Mouse (Mus musculus): ENCODE results near the gene Umps. TPM values are rescaled to one million over a fixed set of nuclear protein-coding genes. Genes with fewer than 3 reads are reported as not detected.
A peak's percentile ranks its signal among the peaks of the same experiment; 100 is the strongest.

Umps gene
- polyA plus RNA-seq, 1 experiment from 2014 or later, result 91.0 TPM

- Histone ChIP-seq H3K4me3 (ENCODE audit: low read depth, low read length) (no peak overlapping the region), H3K27me3 (ENCODE audit: control insufficient read depth, insufficient read depth, low read length) (no peaks in the 10 kb centered on the region), H3K4me1 (ENCODE audit: control insufficient read depth, insufficient read depth, low read length) (no peaks in the 10 kb centered on the region), H3K9ac (replicated peaks; ENCODE audit: low read length) (no peak overlapping the region), H3K27ac (replicated peaks; ENCODE audit: low read depth, low read length) (no peak overlapping the region), H3K9me3 (replicated peaks; ENCODE audit: control insufficient read depth, low read length) (no peaks in the 10 kb centered on the region), H3K36me3 (replicated peaks; ENCODE audit: control insufficient read depth, insufficient read depth, low read depth, low read length) (no peaks in the 10 kb centered on the region), H3K4me2 (ENCODE audit: low read depth, low read length) (no peak overlapping the region)
- ATAC-seq (replicated peaks; ENCODE audit: insufficient number of reproducible peaks, low FRiP score, low TSS enrichment, low read depth), result no peak
- WGBS, result 85% methylated on average over 7 of the region's 7 CpGs
- DNase-seq (ENCODE audit: low spot score), result no peak
Measured at GRCm38 (mm10) chr16:33986993-33987392, 20.2 kb upstream of the Umps start.

- H3K9ac ChIP-seq (replicated peaks; ENCODE audit: low read length), result no peak overlapping the region
- 77% methylated on average over 6 of the region's 6 CpGs for WGBS
- ATAC-seq (replicated peaks; ENCODE audit: insufficient number of reproducible peaks, low FRiP score, low TSS enrichment, low read depth), result no peak
- no peaks in the 10 kb centered on the region for H3K4me1 ChIP-seq (ENCODE audit: control insufficient read depth, insufficient read depth, low read length)
- H3K4me2 ChIP-seq (ENCODE audit: low read depth, low read length), result no peak overlapping the region
- no peak overlapping the region for H3K4me3 ChIP-seq (ENCODE audit: low read depth, low read length)
- no peaks in the 10 kb centered on the region for H3K36me3 ChIP-seq (replicated peaks; ENCODE audit: control insufficient read depth, insufficient read depth, low read depth, low read length)
- no peaks in the 10 kb centered on the region for H3K9me3 ChIP-seq (replicated peaks; ENCODE audit: control insufficient read depth, low read length)
- no peak for DNase-seq (ENCODE audit: low spot score)
- no peaks in the 10 kb centered on the region for H3K27me3 ChIP-seq (ENCODE audit: control insufficient read depth, insufficient read depth, low read length)
- H3K27ac ChIP-seq (replicated peaks; ENCODE audit: low read depth, low read length), result no peak overlapping the region
Measured at GRCm38 (mm10) chr16:33985372-33985771, 18.5 kb upstream of the Umps start.

GRCm38 (mm10) chr16:33983712-33984111 lies 16.9 kb upstream of the Umps start:
- Histone ChIP-seq H3K9me3 (replicated peaks; ENCODE audit: control insufficient read depth, low read length) (no peaks in the 10 kb centered on the region), H3K36me3 (replicated peaks; ENCODE audit: control insufficient read depth, insufficient read depth, low read depth, low read length) (no peaks in the 10 kb centered on the region), H3K27ac (replicated peaks; ENCODE audit: low read depth, low read length) (no peak overlapping the region), H3K4me3 (ENCODE audit: low read depth, low read length) (no peak overlapping the region), H3K9ac (replicated peaks; ENCODE audit: low read length) (no peak overlapping the region), H3K4me1 (ENCODE audit: control insufficient read depth, insufficient read depth, low read length) (no peaks in the 10 kb centered on the region), H3K4me2 (ENCODE audit: low read depth, low read length) (no peak overlapping the region), H3K27me3 (ENCODE audit: control insufficient read depth, insufficient read depth, low read length) (no peaks in the 10 kb centered on the region)
- WGBS, result 96% methylated on average over 6 of the region's 6 CpGs
- ATAC-seq (replicated peaks; ENCODE audit: insufficient number of reproducible peaks, low FRiP score, low TSS enrichment, low read depth) (no peak), DNase-seq (ENCODE audit: low spot score) (no peak)

- Histone ChIP-seq H3K27ac (replicated peaks; ENCODE audit: low read depth, low read length) (no peak overlapping the region), H3K4me1 (ENCODE audit: control insufficient read depth, insufficient read depth, low read length) (no peaks in the 10 kb centered on the region), H3K9me3 (replicated peaks; ENCODE audit: control insufficient read depth, low read length) (no peaks in the 10 kb centered on the region), H3K4me2 (ENCODE audit: low read depth, low read length) (no peak overlapping the region), H3K27me3 (ENCODE audit: control insufficient read depth, insufficient read depth, low read length) (no peaks in the 10 kb centered on the region), H3K36me3 (replicated peaks; ENCODE audit: control insufficient read depth, insufficient read depth, low read depth, low read length) (no peaks in the 10 kb centered on the region), H3K9ac (replicated peaks; ENCODE audit: low read length) (no peak overlapping the region), H3K4me3 (ENCODE audit: low read depth, low read length) (no peak overlapping the region)
- ATAC-seq (replicated peaks; ENCODE audit: insufficient number of reproducible peaks, low FRiP score, low TSS enrichment, low read depth), result no peak
- no peak for DNase-seq (ENCODE audit: low spot score)
- WGBS, result 59% methylated on average over 2 of the region's 2 CpGs
Measured at GRCm38 (mm10) chr16:33979855-33980254, 13.0 kb upstream of the Umps start.

GRCm38 (mm10) chr16:33967283-33967640 lies 424 bp upstream of the Umps start:
- H3K27me3 ChIP-seq (ENCODE audit: control insufficient read depth, insufficient read depth, low read length), result no peaks in the 10 kb centered on the region
- no peak overlapping the region for H3K27ac ChIP-seq (replicated peaks; ENCODE audit: low read depth, low read length)
- peak overlapping the region; percentile 52 for H3K4me2 ChIP-seq (ENCODE audit: low read depth, low read length)
- H3K9me3 ChIP-seq (replicated peaks; ENCODE audit: control insufficient read depth, low read length), result no peaks in the 10 kb centered on the region
- DNase-seq (ENCODE audit: low spot score), result no peak
- ATAC-seq (replicated peaks; ENCODE audit: insufficient number of reproducible peaks, low FRiP score, low TSS enrichment, low read depth), result no peak
- peak overlapping the region; percentile 4; the same call in 1 of the 2 replicates for H3K9ac ChIP-seq (replicated peaks; ENCODE audit: low read length)
- no peaks in the 10 kb centered on the region for H3K4me1 ChIP-seq (ENCODE audit: control insufficient read depth, insufficient read depth, low read length)
- H3K36me3 ChIP-seq (replicated peaks; ENCODE audit: control insufficient read depth, insufficient read depth, low read depth, low read length), result no peaks in the 10 kb centered on the region
- 73% methylated on average over 2 of the region's 2 CpGs for WGBS
- peak overlapping the region; percentile 72; the same call in 1 of the 2 replicates for H3K4me3 ChIP-seq (ENCODE audit: low read depth, low read length)

GRCm38 (mm10) chr16:33965878-33966537 lies 830 bp downstream of the Umps start:
- ATAC-seq (replicated peaks; ENCODE audit: insufficient number of reproducible peaks, low FRiP score, low TSS enrichment, low read depth), result no peak
- 14% methylated on average over 15 of the region's 15 CpGs for WGBS
- Histone ChIP-seq H3K4me3 (ENCODE audit: low read depth, low read length) (peak overlapping the region; percentile 72), H3K9me3 (replicated peaks; ENCODE audit: control insufficient read depth, low read length) (no peaks in the 10 kb centered on the region), H3K9ac (replicated peaks; ENCODE audit: low read length) (peak overlapping the region; percentile 83), H3K36me3 (replicated peaks; ENCODE audit: control insufficient read depth, insufficient read depth, low read depth, low read length) (peaks cover 6% of the 10 kb centered on the region), H3K4me2 (ENCODE audit: low read depth, low read length) (peak overlapping the region; percentile 52), H3K27ac (replicated peaks; ENCODE audit: low read depth, low read length) (0 out of 2 replicates have a peak overlapping the region, but pooled peaks have one; percentile 30), H3K4me1 (ENCODE audit: control insufficient read depth, insufficient read depth, low read length) (no peaks in the 10 kb centered on the region), H3K27me3 (ENCODE audit: control insufficient read depth, insufficient read depth, low read length) (no peaks in the 10 kb centered on the region)
- DNase-seq (ENCODE audit: low spot score), result peak; percentile 30

GRCm38 (mm10) chr16:33963509-33963908 lies 3.3 kb downstream of the Umps start:
- Histone ChIP-seq H3K27me3 (ENCODE audit: control insufficient read depth, insufficient read depth, low read length) (no peaks in the 10 kb centered on the region), H3K4me3 (ENCODE audit: low read depth, low read length) (no peak overlapping the region), H3K36me3 (replicated peaks; ENCODE audit: control insufficient read depth, insufficient read depth, low read depth, low read length) (peaks cover 6% of the 10 kb centered on the region), H3K4me2 (ENCODE audit: low read depth, low read length) (no peak overlapping the region), H3K27ac (replicated peaks; ENCODE audit: low read depth, low read length) (no peak overlapping the region), H3K4me1 (ENCODE audit: control insufficient read depth, insufficient read depth, low read length) (no peaks in the 10 kb centered on the region), H3K9ac (replicated peaks; ENCODE audit: low read length) (no peak overlapping the region), H3K9me3 (replicated peaks; ENCODE audit: control insufficient read depth, low read length) (no peaks in the 10 kb centered on the region)
- ATAC-seq (replicated peaks; ENCODE audit: insufficient number of reproducible peaks, low FRiP score, low TSS enrichment, low read depth) (no peak), DNase-seq (ENCODE audit: low spot score) (no peak)
- 89% methylated on average over 6 of the region's 6 CpGs for WGBS

GRCm38 (mm10) chr16:33954793-33955192 lies 12.0 kb downstream of the Umps start:
- H3K9ac ChIP-seq (replicated peaks; ENCODE audit: low read length), result no peak overlapping the region
- no peaks in the 10 kb centered on the region for H3K4me1 ChIP-seq (ENCODE audit: control insufficient read depth, insufficient read depth, low read length)
- H3K4me3 ChIP-seq (ENCODE audit: low read depth, low read length), result no peak overlapping the region
- H3K27ac ChIP-seq (replicated peaks; ENCODE audit: low read depth, low read length), result no peak overlapping the region
- no peak for DNase-seq (ENCODE audit: low spot score)
- H3K27me3 ChIP-seq (ENCODE audit: control insufficient read depth, insufficient read depth, low read length), result no peaks in the 10 kb centered on the region
- no peaks in the 10 kb centered on the region for H3K9me3 ChIP-seq (replicated peaks; ENCODE audit: control insufficient read depth, low read length)
- ATAC-seq (replicated peaks; ENCODE audit: insufficient number of reproducible peaks, low FRiP score, low TSS enrichment, low read depth), result no peak
- H3K36me3 ChIP-seq (replicated peaks; ENCODE audit: control insufficient read depth, insufficient read depth, low read depth, low read length), result peaks cover 13% of the 10 kb centered on the region
- 97% methylated on average over 1 of the region's 1 CpGs for WGBS
- no peak overlapping the region for H3K4me2 ChIP-seq (ENCODE audit: low read depth, low read length)

Data from embryonic facial prominence, embryonic 11.5 days (tissue).